Mouse (Mus musculus): ENCODE measurements around the gene Tex21. TPM values are rescaled to one million over a fixed set of nuclear protein-coding genes. Genes with fewer than 3 reads are reported as not detected.
"Not testable (repeated sequence)": the region's sequence is repeated elsewhere in the genome, so short reads cannot be mapped to it uniquely, and the experiment has no call there.

Tex21 gene
- polyA plus RNA-seq, 1 experiment from 2014 or later = not detected

GRCm38 (mm10) chr12:76180442-76180841, 66.1 kb downstream of the Tex21 start:
- no peaks in the 10 kb centered on the region for H3K36me3 ChIP-seq (ENCODE audit: control insufficient read depth, insufficient read depth)
- no peaks in the 10 kb centered on the region for H3K9me3 ChIP-seq (replicated peaks; ENCODE audit: control insufficient read depth, low read length)
- H3K4me1 ChIP-seq (ENCODE audit: control insufficient read depth, low read depth, low read length) = no peaks in the 10 kb centered on the region
- no peak for ATAC-seq (ENCODE audit: low read depth)
- no peak overlapping the region for H3K9ac ChIP-seq (ENCODE audit: low read depth, low read length)
- H3K4me2 ChIP-seq (ENCODE audit: low read depth, low read length) = no peak overlapping the region
- no peak overlapping the region for H3K27ac ChIP-seq (ENCODE audit: low read length)
- 52% methylated on average over 6 of the region's 6 CpGs for WGBS (ENCODE audit: insufficient replicate concordance)
- H3K27me3 ChIP-seq (ENCODE audit: control insufficient read depth, insufficient read depth, low read depth, low read length) = peaks cover 19% of the 10 kb centered on the region
- H3K4me3 ChIP-seq (ENCODE audit: low read depth, low read length) = no peak overlapping the region

- Histone ChIP-seq H3K9me3 (replicated peaks; ENCODE audit: control insufficient read depth, low read length) (no peaks in the 10 kb centered on the region), H3K27me3 (ENCODE audit: control insufficient read depth, insufficient read depth, low read depth, low read length) (peaks cover 19% of the 10 kb centered on the region), H3K9ac (ENCODE audit: low read depth, low read length) (no peak overlapping the region), H3K4me2 (ENCODE audit: low read depth, low read length) (no peak overlapping the region), H3K27ac (ENCODE audit: low read length) (no peak overlapping the region), H3K4me1 (ENCODE audit: control insufficient read depth, low read depth, low read length) (no peaks in the 10 kb centered on the region), H3K36me3 (ENCODE audit: control insufficient read depth, insufficient read depth) (no peaks in the 10 kb centered on the region), H3K4me3 (ENCODE audit: low read depth, low read length) (no peak overlapping the region)
- ATAC-seq (ENCODE audit: low read depth) = no peak
- 45% methylated on average over 4 of the region's 4 CpGs for WGBS (ENCODE audit: insufficient replicate concordance)
Observed at GRCm38 (mm10) chr12:76179527-76179926, 67.0 kb downstream of the Tex21 start.

- Histone ChIP-seq H3K9me3 (replicated peaks; ENCODE audit: control insufficient read depth, low read length) (no peaks in the 10 kb centered on the region), H3K27ac (ENCODE audit: low read length) (no peak overlapping the region), H3K36me3 (ENCODE audit: control insufficient read depth, insufficient read depth) (no peaks in the 10 kb centered on the region), H3K27me3 (ENCODE audit: control insufficient read depth, insufficient read depth, low read depth, low read length) (peaks cover 19% of the 10 kb centered on the region), H3K9ac (ENCODE audit: low read depth, low read length) (no peak overlapping the region), H3K4me3 (ENCODE audit: low read depth, low read length) (no peak overlapping the region), H3K4me1 (ENCODE audit: control insufficient read depth, low read depth, low read length) (no peaks in the 10 kb centered on the region), H3K4me2 (ENCODE audit: low read depth, low read length) (no peak overlapping the region)
- 70% methylated on average over 5 of the region's 5 CpGs for WGBS (ENCODE audit: insufficient replicate concordance)
- ATAC-seq (ENCODE audit: low read depth) = no peak
Observed at GRCm38 (mm10) chr12:76179051-76179450, 67.5 kb downstream of the Tex21 start.

DNA sequence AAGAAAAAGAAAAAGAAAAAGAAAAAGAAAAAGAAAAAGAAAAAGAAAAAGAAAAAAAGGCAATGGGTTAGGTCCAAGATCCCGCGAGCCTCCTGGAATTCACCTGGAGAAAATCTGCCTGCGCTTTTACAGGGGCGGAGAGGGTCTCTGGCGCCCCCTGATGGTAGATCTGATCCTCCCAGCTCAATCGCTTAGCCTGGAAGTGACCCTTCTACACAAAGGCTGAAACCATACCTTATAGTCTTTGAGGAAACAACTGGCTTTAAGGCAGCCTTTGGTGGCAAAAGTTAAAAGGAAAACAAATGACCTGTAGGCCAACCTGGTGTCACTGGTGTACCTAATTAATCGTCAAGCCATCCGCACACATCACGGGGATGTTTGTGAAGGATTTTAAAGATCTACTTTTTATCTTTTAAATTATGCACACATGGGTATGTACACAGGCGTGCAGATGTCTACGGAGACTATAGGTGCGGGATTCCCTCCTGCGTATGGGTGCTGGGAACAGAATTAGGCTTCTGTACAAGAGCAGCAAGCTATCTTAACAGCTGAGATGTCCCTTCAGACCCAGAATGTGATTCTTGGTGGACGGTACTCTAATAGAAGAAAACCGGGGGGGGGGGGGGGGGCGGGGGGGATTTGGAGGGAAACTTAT, 68.6 kb downstream of the Tex21 start:
- no peak for ATAC-seq (ENCODE audit: low read depth)

DNA sequence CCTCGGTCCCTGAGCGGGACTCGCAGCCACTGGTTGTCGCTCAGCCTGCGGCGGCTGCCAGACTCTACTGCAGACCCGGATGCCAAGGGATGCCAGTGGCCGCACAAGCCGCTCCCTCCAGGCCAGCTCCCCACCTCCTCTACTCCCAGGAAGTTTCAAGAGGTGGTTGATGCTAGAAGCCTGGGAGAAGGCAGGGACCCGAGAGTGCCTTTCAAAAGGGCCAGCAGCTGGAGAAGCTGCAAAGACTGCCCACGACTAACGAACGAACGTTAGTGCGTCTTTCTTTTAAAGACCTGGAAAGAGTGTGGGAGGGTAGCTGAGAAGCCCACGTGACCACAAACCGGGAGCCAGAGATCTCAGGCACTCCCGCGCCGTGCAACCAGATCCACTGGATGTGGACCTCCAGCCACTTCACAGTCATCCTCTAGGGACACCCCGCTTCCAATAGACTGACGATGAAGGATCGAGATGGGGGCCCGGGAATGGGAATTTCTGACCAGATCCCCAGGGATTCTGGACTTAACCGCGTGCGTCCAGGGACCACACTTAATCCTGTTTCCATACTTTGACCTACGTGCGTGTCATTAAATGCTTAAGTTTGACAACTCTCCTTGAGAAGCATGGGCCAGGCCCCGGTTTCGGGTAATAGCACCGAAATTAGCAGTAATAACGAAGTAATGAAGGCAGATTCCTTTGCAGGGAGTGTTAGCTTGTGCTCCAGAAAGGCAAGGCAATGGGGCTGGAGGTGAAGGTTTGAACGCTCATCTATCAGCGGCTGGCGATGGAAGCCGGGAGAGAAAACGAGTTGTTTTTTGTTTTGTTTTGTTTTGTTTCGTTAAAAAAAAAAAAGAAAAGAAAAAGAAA, 69.3 kb downstream of the Tex21 start, which contains the start of gene Esr2:
Esr2 (minus strand) TSS at position 260 of the 864 bp plus-strand sequence.
- Histone ChIP-seq H3K9me3 (replicated peaks; ENCODE audit: control insufficient read depth, low read length) (no peaks in the 10 kb centered on the region), H3K36me3 (ENCODE audit: control insufficient read depth, insufficient read depth) (no peaks in the 10 kb centered on the region), H3K27ac (ENCODE audit: low read length) (no peak within 1 kb of the TSS), H3K4me2 (ENCODE audit: low read depth, low read length) (peak within 1 kb of the TSS; percentile 54), H3K27me3 (ENCODE audit: control insufficient read depth, insufficient read depth, low read depth, low read length) (peaks cover 19% of the 10 kb centered on the region), H3K9ac (ENCODE audit: low read depth, low read length) (no peak within 1 kb of the TSS), H3K4me3 (ENCODE audit: low read depth, low read length) (peak within 1 kb of the TSS; percentile 15), H3K4me1 (ENCODE audit: control insufficient read depth, low read depth, low read length) (no peaks in the 10 kb centered on the region)
- ATAC-seq (ENCODE audit: low read depth) = no peak
- under 1% methylated on average over 39 of the region's 39 CpGs for WGBS (ENCODE audit: insufficient replicate concordance)

More for the DNA sequence above, 68.6 kb downstream of the Tex21 start:
- H3K9me3 ChIP-seq (replicated peaks; ENCODE audit: control insufficient read depth, low read length) = no peaks in the 10 kb centered on the region
- H3K9ac ChIP-seq (ENCODE audit: low read depth, low read length) = no peak overlapping the region
- no peaks in the 10 kb centered on the region for H3K36me3 ChIP-seq (ENCODE audit: control insufficient read depth, insufficient read depth)
- H3K4me1 ChIP-seq (ENCODE audit: control insufficient read depth, low read depth, low read length) = no peaks in the 10 kb centered on the region
- peaks cover 19% of the 10 kb centered on the region for H3K27me3 ChIP-seq (ENCODE audit: control insufficient read depth, insufficient read depth, low read depth, low read length)
- peak overlapping the region; percentile 54; the same call in 1 of the 2 replicates for H3K4me2 ChIP-seq (ENCODE audit: low read depth, low read length)
- no peak overlapping the region for H3K27ac ChIP-seq (ENCODE audit: low read length)
- no peak overlapping the region; the same call in 1 of the 2 replicates for H3K4me3 ChIP-seq (ENCODE audit: low read depth, low read length)
- WGBS (ENCODE audit: insufficient replicate concordance) = 33% methylated on average over 16 of the region's 16 CpGs

DNA sequence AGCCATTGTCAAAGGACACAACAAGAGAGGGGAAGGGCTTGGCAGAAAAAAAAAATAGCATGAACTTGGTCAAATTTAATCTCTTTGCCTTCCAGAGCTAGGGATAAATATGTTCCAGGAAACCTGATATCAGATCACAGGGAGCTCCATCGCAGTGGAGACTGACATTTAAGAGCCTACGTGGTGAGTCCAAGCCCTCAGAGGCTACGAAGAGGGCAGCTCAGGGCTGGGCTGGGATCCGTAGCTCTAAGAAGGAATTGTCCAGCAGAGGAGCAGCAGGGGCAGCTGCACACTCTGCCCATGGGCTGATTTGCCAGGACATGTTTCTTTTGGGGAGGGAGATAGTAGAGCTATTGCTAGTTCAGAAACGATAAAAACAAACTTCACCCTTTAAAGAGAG, 80.9 kb downstream of the Tex21 start:
- no peaks in the 10 kb centered on the region for H3K27me3 ChIP-seq (ENCODE audit: control insufficient read depth, insufficient read depth, low read depth, low read length)
- no peak overlapping the region for H3K9ac ChIP-seq (ENCODE audit: low read depth, low read length)
- no peak for ATAC-seq (ENCODE audit: low read depth)
- no peaks in the 10 kb centered on the region for H3K9me3 ChIP-seq (replicated peaks; ENCODE audit: control insufficient read depth, low read length)
- H3K4me3 ChIP-seq (ENCODE audit: low read depth, low read length) = no peak overlapping the region
- H3K27ac ChIP-seq (ENCODE audit: low read length) = no peak overlapping the region
- H3K4me1 ChIP-seq (ENCODE audit: control insufficient read depth, low read depth, low read length) = no peaks in the 10 kb centered on the region
- H3K36me3 ChIP-seq (ENCODE audit: control insufficient read depth, insufficient read depth) = no peaks in the 10 kb centered on the region
- no peak overlapping the region for H3K4me2 ChIP-seq (ENCODE audit: low read depth, low read length)
- 51% methylated on average over 5 of the region's 5 CpGs for WGBS (ENCODE audit: insufficient replicate concordance)

GRCm38 (mm10) chr12:76152389-76152788, 94.2 kb downstream of the Tex21 start:
- ATAC-seq (ENCODE audit: low read depth); H3K27ac ChIP-seq (ENCODE audit: low read length); H3K9me3 ChIP-seq (replicated peaks; ENCODE audit: control insufficient read depth, low read length); H3K4me1 ChIP-seq (ENCODE audit: control insufficient read depth, low read depth, low read length); H3K4me3 ChIP-seq (ENCODE audit: low read depth, low read length); H3K27me3 ChIP-seq (ENCODE audit: control insufficient read depth, insufficient read depth, low read depth, low read length); H3K36me3 ChIP-seq (ENCODE audit: control insufficient read depth, insufficient read depth); H3K9ac ChIP-seq (ENCODE audit: low read depth, low read length); H3K4me2 ChIP-seq (ENCODE audit: low read depth, low read length): not testable (repeated sequence)
- 16% methylated on average over 30 of the region's 30 CpGs for WGBS (ENCODE audit: insufficient replicate concordance)

Data from liver, embryonic 16.5 days (tissue).